Mouse (Mus musculus) small intestine, adult 2 months (tissue): Measurements from ENCODE around the gene Ercc8. TPM values are rescaled to one million over a fixed set of nuclear protein-coding genes. Genes with fewer than 3 reads are reported as not detected.

ENCODE experiments used
- H3K27ac ChIP-seq: fragments of 200-500 bp; 2 replicates; pipeline ENCODE4 v1.5.1; 2012; ENCODE audit warnings: low read depth, low read length, control low read depth, inconsistent platforms; ENCODE audit not compliant: insufficient read depth
- H3K27me3 ChIP-seq: fragments of 200-500 bp; 2 replicates; pipeline ENCODE4 v1.6.1; 2012; ENCODE audit warnings: mild to moderate bottlenecking, moderate library complexity, low read length, inconsistent platforms; ENCODE audit not compliant: control insufficient read depth, insufficient read depth
- H3K36me3 ChIP-seq: fragments of 200-500 bp; 2 replicates; pipeline ENCODE4 v1.6.1; 2012; ENCODE audit warnings: mild to moderate bottlenecking, low read length, control low read depth, inconsistent platforms; ENCODE audit not compliant: control insufficient read depth, insufficient read depth
- H3K4me1 ChIP-seq: fragments of 200-500 bp; 2 replicates; pipeline ENCODE4 v1.6.1; 2012; ENCODE audit warnings: low read length, inconsistent platforms, mixed read lengths; ENCODE audit not compliant: control insufficient read depth, insufficient read depth, insufficient read length
- H3K4me3 ChIP-seq: fragments of 200-500 bp; 2 replicates; pipeline ENCODE4 v1.5.1; 2012; ENCODE audit warnings: low read depth, mild to moderate bottlenecking, control low read depth, inconsistent platforms, low read length, moderate library complexity
- CTCF ChIP-seq: fragments of 200-500 bp; IDR thresholded peaks from 2 replicates; pipeline ENCODE4 v1.5.1; 2012; ENCODE audit warnings: low read depth, mild to moderate bottlenecking, control low read depth, inconsistent platforms, low read length, moderate library complexity, mixed read lengths; ENCODE audit not compliant: insufficient replicate concordance, insufficient read length; ENCODE audit errors: extremely low read depth
- POLR2A ChIP-seq: fragments of 200-500 bp; IDR thresholded peaks from 2 replicates; pipeline ENCODE4 v1.6.1; 2012; ENCODE audit warnings: low read depth, mild to moderate bottlenecking, control low read depth, inconsistent platforms, low read length, moderate library complexity
- WGBS: fragments of 180-500 bp; shearing (Covaris S2); methylation state at CpG from one replicate; pipeline ENCODE4 v1.1.7; 2018; 5-methylcytosine and 5-hydroxymethylcytosine counted together
- polyA plus RNA-seq: library from polyadenylated mRNA; depleted of rRNA; stranded (reverse); fragments of >200 nt; gene quantifications from 2 replicates; pipeline ENCODE4 v1.2.3, GENCODE M21; 2012

Ercc8 gene
- polyA plus RNA-seq, 1 experiment: 5.0 TPM

GRCm38 (mm10) chr13:108123109-108123723, 35.3 kb upstream of the Ercc8 start:
- Histone ChIP-seq H3K4me3 (no peak overlapping the region), H3K36me3 (no peaks in the 10 kb centered on the region), H3K27ac (no peak overlapping the region), H3K4me1 (no peaks in the 10 kb centered on the region), H3K27me3 (no peaks in the 10 kb centered on the region)
- 82% methylated on average over 15 of the region's 15 CpGs for WGBS
- no peak for TF ChIP-seq POLR2A
- TF ChIP-seq CTCF: no peak

DNA sequence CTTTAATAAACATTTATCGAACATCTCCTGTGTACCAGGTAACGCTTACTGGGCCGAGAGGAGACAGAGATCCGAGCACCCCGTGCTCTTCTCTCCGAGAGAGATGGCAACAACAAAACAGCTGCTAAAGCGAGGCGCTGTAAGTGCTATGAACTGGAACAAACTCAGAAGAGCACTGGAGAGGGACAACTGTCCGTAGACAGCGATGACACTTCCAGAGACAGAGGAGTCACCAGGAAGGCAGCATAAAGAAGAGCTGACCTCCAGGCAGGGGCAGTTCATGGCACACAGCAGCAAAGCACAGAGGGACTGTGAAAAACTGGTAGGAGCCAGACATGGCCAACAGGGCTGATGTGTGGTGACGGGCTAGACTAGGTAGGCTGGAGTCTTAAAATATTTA, 34.4 kb upstream of the Ercc8 start:
- Histone ChIP-seq H3K4me3 (no peak overlapping the region), H3K27me3 (no peaks in the 10 kb centered on the region), H3K27ac (no peak overlapping the region), H3K36me3 (no peaks in the 10 kb centered on the region), H3K4me1 (no peaks in the 10 kb centered on the region)
- WGBS: 91% methylated on average over 11 of the region's 11 CpGs
- TF ChIP-seq POLR2A (no peak), CTCF (no peak)

DNA sequence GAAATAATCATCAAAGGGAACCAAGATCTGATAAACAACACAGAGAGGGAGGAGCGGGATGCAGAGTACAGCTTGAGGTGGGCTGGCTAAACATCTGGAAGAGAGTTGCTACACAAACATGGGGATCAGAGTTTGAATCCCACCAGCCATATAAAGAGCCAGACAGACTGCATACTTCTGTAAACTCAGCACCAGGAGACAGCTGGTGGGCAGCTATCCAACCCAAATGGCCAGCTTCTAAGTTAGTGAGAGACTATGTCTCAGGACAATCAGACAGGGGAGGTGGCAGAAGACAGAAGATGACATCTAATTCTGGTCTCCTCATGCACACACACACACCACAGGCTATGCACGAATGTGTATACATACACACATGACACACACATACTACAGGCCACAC, 32.3 kb upstream of the Ercc8 start:
- H3K27me3 ChIP-seq: no peaks in the 10 kb centered on the region
- TF ChIP-seq POLR2A: no peak
- H3K36me3 ChIP-seq: no peaks in the 10 kb centered on the region
- 89% methylated on average over 2 of the region's 2 CpGs for WGBS
- no peaks in the 10 kb centered on the region for H3K4me1 ChIP-seq
- H3K4me3 ChIP-seq: no peak overlapping the region
- H3K27ac ChIP-seq: no peak overlapping the region

- Histone ChIP-seq H3K36me3 (no peaks in the 10 kb centered on the region), H3K4me1 (no peaks in the 10 kb centered on the region), H3K27me3 (no peaks in the 10 kb centered on the region), H3K27ac (no peak overlapping the region), H3K4me3 (no peak overlapping the region)
- TF ChIP-seq CTCF (peak; percentile 40; the same call in 1 of the 2 replicates), POLR2A (no peak)
- 0% methylated on average over 1 of the region's 1 CpGs for WGBS
Observed at GRCm38 (mm10) chr13:108127130-108127529, 31.4 kb upstream of the Ercc8 start.

GRCm38 (mm10) chr13:108127883-108128282, 30.6 kb upstream of the Ercc8 start:
- no peaks in the 10 kb centered on the region for H3K4me1 ChIP-seq
- H3K4me3 ChIP-seq: no peak overlapping the region
- 45% methylated on average over 1 of the region's 1 CpGs for WGBS

DNA sequence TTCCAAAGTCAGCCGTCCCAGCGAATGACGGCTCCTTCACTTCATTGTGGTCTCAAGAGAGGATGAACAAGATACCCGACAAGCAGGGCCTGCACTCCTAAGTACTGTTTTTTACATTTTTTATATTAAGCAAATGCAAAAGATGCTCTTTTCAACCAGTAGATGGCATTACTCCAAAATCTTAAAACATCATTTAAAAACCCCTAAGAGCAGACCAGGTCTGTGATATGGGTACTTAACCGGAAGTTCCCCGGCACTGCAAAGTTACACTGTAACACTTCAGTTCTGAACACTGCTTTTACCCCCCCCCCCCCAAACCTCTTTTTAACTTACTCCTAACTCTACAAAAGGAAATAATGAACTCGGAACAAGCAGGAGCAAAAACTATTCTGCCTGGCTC, 29.5 kb upstream of the Ercc8 start:
- Histone ChIP-seq H3K4me1 (no peaks in the 10 kb centered on the region), H3K27me3 (no peaks in the 10 kb centered on the region), H3K36me3 (no peaks in the 10 kb centered on the region), H3K4me3 (no peak overlapping the region), H3K27ac (no peak overlapping the region)
- TF ChIP-seq POLR2A (no peak), CTCF (peak; percentile 21; the same call in 1 of the 2 replicates)
- 70% methylated on average over 7 of the region's 7 CpGs for WGBS

More at GRCm38 (mm10) chr13:108127883-108128282, 30.6 kb upstream of the Ercc8 start:
- TF ChIP-seq CTCF (no peak), POLR2A (no peak)
- Histone ChIP-seq H3K27me3 (no peaks in the 10 kb centered on the region), H3K27ac (no peak overlapping the region), H3K36me3 (no peaks in the 10 kb centered on the region)

DNA sequence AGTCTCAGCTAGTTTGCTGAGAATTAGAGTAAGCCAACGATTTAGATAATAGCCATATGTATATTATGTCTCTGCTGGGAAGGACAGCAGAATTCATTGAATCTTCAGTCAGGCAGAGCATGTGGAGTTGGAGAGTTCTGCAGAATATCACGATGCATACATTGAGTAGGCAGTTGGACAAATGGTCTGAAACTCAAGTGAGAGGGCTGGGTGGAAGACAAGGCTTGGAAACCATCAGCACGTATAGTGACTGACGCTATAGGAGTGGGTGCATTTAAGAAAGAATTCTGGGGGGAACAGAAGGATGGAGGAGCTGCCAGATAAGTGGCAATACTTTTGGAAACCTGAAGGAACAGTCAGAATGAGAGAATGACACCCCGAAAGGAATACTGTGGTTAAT, 27.8 kb upstream of the Ercc8 start:
- WGBS: 93% methylated on average over 5 of the region's 5 CpGs
- Histone ChIP-seq H3K4me3 (no peak overlapping the region), H3K36me3 (no peaks in the 10 kb centered on the region), H3K4me1 (no peaks in the 10 kb centered on the region), H3K27me3 (no peaks in the 10 kb centered on the region), H3K27ac (no peak overlapping the region)
- TF ChIP-seq POLR2A: no peak
